Mouse (Mus musculus) stomach, embryonic 16.5 days (tissue): ENCODE results near the gene Dus2. TPM values are rescaled to one million over a fixed set of nuclear protein-coding genes. Genes with fewer than 3 reads are reported as not detected.

ENCODE experiments used
- ATAC-seq: fragments of 200-750 bp; cut with Nextera tagmentation; 2 replicates; pipeline ENCODE4 v1.8.0; 2017; ENCODE audit warnings: moderate number of reproducible peaks, moderate TSS enrichment; ENCODE audit not compliant: insufficient read depth, low FRiP score
- H3K27ac ChIP-seq: fragments of 300-500 bp; sonication (generic); 2 replicates; pipeline ENCODE4 v1.5.1; 2014; ENCODE audit warnings: low read length
- H3K27me3 ChIP-seq: fragments of 300-500 bp; sonication (generic); 2 replicates; pipeline ENCODE4 v1.6.1; 2014; ENCODE audit warnings: low read length, control low read depth, mixed read lengths; ENCODE audit not compliant: control insufficient read depth, insufficient read depth
- H3K36me3 ChIP-seq: fragments of 300-500 bp; sonication (generic); 2 replicates; pipeline ENCODE4 v1.6.1; 2014; ENCODE audit warnings: low read length; ENCODE audit not compliant: control insufficient read depth, insufficient read depth
- H3K4me1 ChIP-seq: fragments of 300-500 bp; sonication (generic); 2 replicates; pipeline ENCODE4 v1.6.1; 2014; ENCODE audit warnings: low read length, control low read depth, mixed read lengths; ENCODE audit not compliant: control insufficient read depth, insufficient read depth
- H3K4me2 ChIP-seq: fragments of 300-500 bp; sonication (generic); 2 replicates; pipeline ENCODE4 v1.6.1; 2014; ENCODE audit warnings: low read depth, low read length, mixed read lengths
- H3K4me3 ChIP-seq: fragments of 300-500 bp; sonication (generic); replicated peaks from 2 replicates; pipeline ENCODE4 v1.5.1; 2014; ENCODE audit warnings: mild to moderate bottlenecking, low read length
- H3K9ac ChIP-seq: fragments of 300-500 bp; sonication (generic); 2 replicates; pipeline ENCODE4 v1.6.1; 2014; ENCODE audit warnings: low read length
- H3K9me3 ChIP-seq: fragments of 300-500 bp; sonication (generic); replicated peaks from 2 replicates; pipeline ENCODE4 v1.6.1; 2016; ENCODE audit warnings: low read length, control low read depth; ENCODE audit not compliant: control insufficient read depth
- WGBS: fragments of 180-500 bp; shearing (Covaris S2); extraction: QIAGEN DNeasy Blood & Tissue Kit; methylation state at CpG from one replicate; pipeline ENCODE4 v1.1.7; 2014; 5-methylcytosine and 5-hydroxymethylcytosine counted together
- polyA plus RNA-seq: library from polyadenylated mRNA; unstranded; fragments of >200 nt; fragmentation: Nextera tagmentation; extraction: Ambion mirVana; gene quantifications from 2 replicates; pipeline ENCODE4 v1.2.1, GENCODE M21; 2015

Gene Dus2
- polyA plus RNA-seq, 1 experiment from 2014 or later, result 18.3 TPM

DNA sequence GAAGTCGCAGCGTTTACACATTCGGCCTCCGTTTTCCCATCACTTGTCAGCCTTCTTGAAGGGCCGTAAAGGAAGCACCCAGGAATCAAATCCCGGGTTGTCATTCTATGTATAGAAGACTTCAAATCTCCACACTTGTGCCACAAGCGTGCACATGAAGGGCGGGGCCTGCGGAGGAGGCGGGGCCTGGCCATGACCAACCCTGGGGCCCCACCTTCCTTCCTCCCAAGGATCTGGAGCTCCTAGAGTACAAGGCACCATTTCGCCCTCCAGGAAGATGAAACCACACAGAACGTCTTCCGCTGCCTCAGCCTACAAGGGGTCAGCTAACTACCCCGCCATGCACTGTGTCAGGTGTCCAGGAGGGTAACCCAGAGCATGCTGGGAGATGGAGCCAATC lies 30.0 kb upstream of the Dus2 start:
- Histone ChIP-seq H3K4me2 (no peak overlapping the region), H3K27me3 (no peaks in the 10 kb centered on the region), H3K36me3 (no peaks in the 10 kb centered on the region; the same call in 1 of the 2 replicates), H3K4me1 (peaks cover 24% of the 10 kb centered on the region), H3K9me3 (no peaks in the 10 kb centered on the region), H3K4me3 (no peak overlapping the region), H3K9ac (no peak overlapping the region), H3K27ac (no peak overlapping the region)
- ATAC-seq, result no peak
- 73% methylated on average over 14 of the region's 14 CpGs for WGBS

DNA sequence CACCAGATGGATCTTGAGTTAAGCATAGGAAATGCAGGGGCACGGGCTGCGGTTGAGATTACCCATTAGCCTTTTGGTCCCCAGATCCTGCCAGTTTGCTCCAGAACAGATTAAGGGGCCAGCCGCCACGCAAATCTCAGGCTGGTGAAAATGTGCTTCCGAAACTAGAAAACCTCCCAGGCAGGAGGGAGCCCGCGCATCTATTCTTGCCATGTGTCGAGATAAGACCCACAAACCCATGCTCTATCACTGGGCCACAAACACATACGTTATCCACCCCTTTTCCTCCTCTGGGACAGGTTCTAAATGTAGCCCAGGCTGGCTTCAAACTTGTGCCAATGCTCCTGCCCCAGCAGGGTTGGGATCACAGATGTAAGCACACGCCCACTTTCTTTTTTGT lies 29.6 kb upstream of the Dus2 start:
- WGBS, result 88% methylated on average over 10 of the region's 10 CpGs
- no peaks in the 10 kb centered on the region for H3K27me3 ChIP-seq
- no peaks in the 10 kb centered on the region; the same call in 1 of the 2 replicates for H3K36me3 ChIP-seq
- H3K4me2 ChIP-seq, result no peak overlapping the region
- H3K4me3 ChIP-seq, result no peak overlapping the region
- H3K9ac ChIP-seq, result no peak overlapping the region
- no peak overlapping the region for H3K27ac ChIP-seq
- H3K4me1 ChIP-seq, result peaks cover 28% of the 10 kb centered on the region
- ATAC-seq, result no peak
- no peaks in the 10 kb centered on the region for H3K9me3 ChIP-seq

DNA sequence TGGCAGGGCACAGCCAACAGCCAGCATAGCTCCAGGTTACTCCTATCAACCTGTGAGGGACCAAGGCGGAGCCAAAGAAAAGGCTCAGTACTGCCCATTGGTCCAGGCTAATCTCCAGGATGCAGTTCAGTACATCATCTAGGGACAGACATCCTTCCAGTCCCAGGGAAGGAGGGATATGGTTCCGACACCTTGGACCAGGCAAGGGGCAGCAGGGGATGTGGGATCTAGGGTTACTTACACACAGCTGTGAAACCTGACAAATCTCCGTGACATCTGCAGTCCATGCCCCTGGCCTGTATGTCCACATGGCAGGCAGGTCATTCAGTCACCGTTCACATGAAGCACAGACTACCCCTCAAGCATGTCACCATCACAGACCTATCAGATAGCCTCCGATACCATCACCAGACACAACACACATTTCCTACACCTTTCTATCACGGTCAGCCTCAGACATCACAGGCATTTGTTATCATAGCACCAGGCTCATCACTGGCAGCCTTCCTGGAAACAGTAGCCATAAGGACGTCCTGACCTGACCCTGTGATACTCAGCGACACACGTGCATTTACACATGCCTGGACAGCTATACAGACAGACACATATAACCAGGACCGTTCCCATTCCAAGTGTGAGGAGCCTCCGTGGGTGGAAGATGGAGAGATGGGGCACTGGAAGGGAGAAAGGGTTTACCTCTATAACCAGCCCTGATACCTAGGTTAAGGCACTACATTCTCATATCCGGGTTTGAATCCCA lies 26.5 kb upstream of the Dus2 start:
- peak overlapping the region; percentile 85 for H3K4me3 ChIP-seq
- H3K36me3 ChIP-seq, result no peaks in the 10 kb centered on the region
- no peaks in the 10 kb centered on the region for H3K9me3 ChIP-seq
- H3K4me1 ChIP-seq, result peaks cover 30% of the 10 kb centered on the region
- peak overlapping the region; percentile 96 for H3K27ac ChIP-seq
- peak overlapping the region; percentile 91 for H3K9ac ChIP-seq
- ATAC-seq, result no peak
- WGBS, result 52% methylated on average over 12 of the region's 12 CpGs
- peak overlapping the region; percentile 70 for H3K4me2 ChIP-seq
- no peaks in the 10 kb centered on the region for H3K27me3 ChIP-seq

DNA sequence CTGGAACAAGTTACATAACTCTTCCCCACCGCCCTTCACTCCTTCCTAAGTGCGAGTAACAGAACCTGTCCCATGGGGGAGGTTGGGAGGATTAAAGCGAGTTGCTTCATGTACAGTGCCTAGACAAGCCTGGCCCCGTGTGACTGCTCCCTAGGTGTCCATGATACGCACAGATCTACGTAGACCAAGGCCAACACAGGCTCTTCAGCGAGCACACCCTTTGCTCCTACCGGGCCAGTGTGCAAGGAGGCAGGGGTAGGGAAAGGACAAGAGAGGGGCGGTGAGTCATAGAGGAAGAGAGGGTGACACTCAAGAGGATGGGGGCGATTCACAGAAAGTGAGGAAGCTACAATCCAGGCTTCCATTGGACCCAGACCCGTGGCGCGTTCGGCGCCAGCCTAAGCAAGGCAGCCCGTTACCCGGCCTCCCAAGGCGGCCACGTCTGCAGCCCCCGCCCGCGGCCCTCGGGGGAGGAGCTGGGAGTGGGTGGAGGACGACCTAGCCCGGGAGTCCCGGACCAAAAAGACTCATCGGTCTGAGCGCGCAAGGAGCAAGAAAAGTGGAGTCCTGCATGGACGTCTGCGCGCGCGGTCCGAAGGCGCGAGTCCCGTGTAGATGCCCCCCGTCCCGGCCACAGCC lies 25.8 kb upstream of the Dus2 start:
- H3K9ac ChIP-seq, result peak overlapping the region; percentile 91
- no peaks in the 10 kb centered on the region for H3K36me3 ChIP-seq
- WGBS, result under 1% methylated on average over 40 of the region's 40 CpGs
- H3K27ac ChIP-seq, result peak overlapping the region; percentile 96
- peaks cover 25% of the 10 kb centered on the region for H3K4me1 ChIP-seq
- H3K4me3 ChIP-seq, result peak overlapping the region; percentile 85
- peak overlapping the region; percentile 70 for H3K4me2 ChIP-seq
- peak; percentile 74 for ATAC-seq
- no peaks in the 10 kb centered on the region for H3K9me3 ChIP-seq
- no peaks in the 10 kb centered on the region for H3K27me3 ChIP-seq

DNA sequence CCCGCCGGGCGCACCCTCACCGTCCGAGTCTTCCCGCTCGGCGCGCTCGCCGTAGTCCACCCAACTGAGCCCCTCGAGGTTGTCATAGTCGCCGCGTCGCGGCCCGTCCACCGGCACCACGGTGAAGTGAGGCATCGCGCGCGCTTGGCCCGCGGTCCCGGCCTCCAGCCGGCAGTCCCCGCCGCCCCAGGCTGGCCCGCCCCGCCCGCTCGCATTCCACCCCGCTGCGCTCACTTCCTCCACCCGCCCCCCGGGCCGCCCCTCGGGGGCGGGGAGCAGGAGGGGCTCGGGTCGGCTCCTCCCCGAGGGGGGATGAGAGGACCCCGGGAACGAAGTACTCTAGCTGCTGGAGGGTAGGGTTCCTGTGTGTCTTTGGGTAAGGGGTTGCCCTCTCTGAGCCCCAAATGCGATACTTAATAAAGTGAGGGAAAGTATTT lies 25.2 kb upstream of the Dus2 start, which contains the start of gene Slc12a4:
Gene Slc12a4, minus strand, starts transcription at position 193 of the 437 bp plus-strand sequence.
- ATAC-seq, result peak; percentile 94
- H3K4me1 ChIP-seq, result peaks cover 25% of the 10 kb centered on the region
- no peaks in the 10 kb centered on the region for H3K27me3 ChIP-seq
- H3K4me2 ChIP-seq, result peak within 1 kb of the TSS; percentile 70
- H3K9me3 ChIP-seq, result no peaks in the 10 kb centered on the region
- peak within 1 kb of the TSS; percentile 85 for H3K4me3 ChIP-seq
- H3K36me3 ChIP-seq, result no peaks in the 10 kb centered on the region
- WGBS, result under 1% methylated on average over 46 of the region's 47 CpGs
- H3K27ac ChIP-seq, result peak within 1 kb of the TSS; percentile 96
- H3K9ac ChIP-seq, result peak within 1 kb of the TSS; percentile 91

DNA sequence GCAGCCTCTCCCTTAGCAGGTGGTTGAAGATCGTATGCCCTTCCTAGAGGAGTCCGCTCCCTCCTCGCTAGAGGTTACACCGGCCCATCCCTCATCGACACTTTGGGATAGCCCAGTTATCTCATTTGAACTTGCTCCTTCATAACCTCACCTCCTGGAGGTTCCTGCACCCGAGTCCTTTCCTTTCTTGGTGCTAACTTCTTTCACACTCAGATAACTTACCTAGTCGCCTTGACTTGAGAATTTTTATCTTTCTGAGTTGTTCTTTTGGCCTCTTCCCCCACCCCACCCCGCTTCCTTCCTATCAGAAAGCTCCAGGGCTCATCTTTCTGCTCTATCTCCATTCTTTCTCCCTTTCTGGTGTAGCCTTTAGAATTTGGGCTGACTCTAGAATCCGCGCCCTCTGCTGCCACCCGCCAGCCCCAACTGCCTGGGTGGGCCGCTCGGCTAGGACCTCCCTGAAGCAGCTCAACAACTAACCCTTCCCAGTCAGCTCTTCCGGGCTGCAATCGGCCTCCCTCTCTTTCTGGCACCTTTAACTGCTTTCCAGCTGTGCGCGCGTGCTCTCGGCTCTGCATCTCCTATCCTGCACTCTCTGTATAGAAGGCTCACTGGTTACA lies 24.3 kb upstream of the Dus2 start:
- peak; percentile 57 for ATAC-seq
- peak overlapping the region; percentile 57 for H3K27ac ChIP-seq
- peak overlapping the region; percentile 24; the same call in 1 of the 2 replicates for H3K9ac ChIP-seq
- peak overlapping the region; percentile 70 for H3K4me2 ChIP-seq
- H3K4me1 ChIP-seq, result peaks cover 25% of the 10 kb centered on the region
- H3K9me3 ChIP-seq, result no peaks in the 10 kb centered on the region
- peak overlapping the region; percentile 85 for H3K4me3 ChIP-seq
- no peaks in the 10 kb centered on the region for H3K36me3 ChIP-seq
- H3K27me3 ChIP-seq, result no peaks in the 10 kb centered on the region
- WGBS, result 11% methylated on average over 19 of the region's 19 CpGs

DNA sequence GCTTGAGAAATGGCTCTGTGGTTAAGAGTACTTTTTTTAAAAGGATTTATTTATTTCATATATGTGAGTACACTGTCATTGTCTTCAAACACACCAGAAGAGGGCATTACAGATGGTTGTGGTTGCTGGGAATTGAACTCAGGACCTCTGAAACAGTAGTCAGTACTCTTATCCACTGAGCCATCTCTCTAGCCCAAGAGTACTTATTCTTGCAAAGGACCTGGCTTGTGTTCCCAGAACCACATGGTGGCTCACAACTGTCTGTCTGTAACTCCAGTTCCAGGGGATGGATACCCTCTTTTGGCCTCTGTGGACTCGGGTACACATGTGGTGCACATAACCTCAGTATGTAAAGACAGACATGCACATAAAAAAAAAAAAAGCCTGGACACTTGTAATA lies 21.8 kb upstream of the Dus2 start:
- Histone ChIP-seq H3K4me3 (no peak overlapping the region), H3K27me3 (no peaks in the 10 kb centered on the region), H3K36me3 (no peaks in the 10 kb centered on the region), H3K27ac (no peak overlapping the region), H3K4me2 (no peak overlapping the region), H3K9me3 (no peaks in the 10 kb centered on the region), H3K4me1 (peaks cover 19% of the 10 kb centered on the region), H3K9ac (no peak overlapping the region)
- WGBS, result 71% methylated on average over 1 of the region's 1 CpGs
- no peak for ATAC-seq

DNA sequence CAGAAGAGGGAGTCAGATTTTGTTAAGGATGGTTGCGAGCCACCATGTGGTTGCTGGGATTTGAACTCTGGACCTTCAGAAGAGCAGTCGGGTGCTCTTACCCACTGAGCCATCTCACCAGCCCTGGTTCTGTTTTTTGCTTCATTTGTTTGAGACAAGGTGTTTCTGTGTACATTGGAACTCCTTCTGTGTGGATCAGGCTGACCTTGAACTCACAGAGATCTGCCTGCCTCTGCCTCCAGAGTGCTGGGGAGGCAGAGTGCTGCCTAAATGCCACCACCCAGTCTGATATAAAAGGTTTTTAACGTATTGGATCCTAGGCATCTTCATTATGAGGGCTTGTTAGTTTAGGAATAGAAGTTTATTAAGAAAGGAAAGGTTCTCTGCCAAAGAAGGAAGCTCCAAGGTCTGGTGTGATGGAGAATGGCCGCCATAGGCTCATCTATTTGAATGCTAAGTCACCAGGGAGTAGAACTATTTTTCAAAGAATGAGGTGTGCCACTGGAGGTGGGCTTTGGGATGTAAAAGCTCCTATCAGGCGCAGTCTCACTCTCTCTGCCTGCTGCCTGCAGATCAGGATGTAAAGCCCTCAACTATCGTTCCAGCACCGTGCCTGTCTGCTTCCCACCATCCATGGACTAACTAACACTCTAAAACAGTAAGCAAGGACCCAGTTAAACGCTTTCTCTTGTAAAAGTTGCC lies 20.0 kb upstream of the Dus2 start:
- no peak overlapping the region for H3K4me2 ChIP-seq
- no peak overlapping the region for H3K27ac ChIP-seq
- no peaks in the 10 kb centered on the region for H3K9me3 ChIP-seq
- peaks cover 11% of the 10 kb centered on the region; the same call in 1 of the 2 replicates for H3K4me1 ChIP-seq
- ATAC-seq, result no peak
- no peaks in the 10 kb centered on the region for H3K27me3 ChIP-seq
- WGBS, result 79% methylated on average over 8 of the region's 8 CpGs
- H3K36me3 ChIP-seq, result no peaks in the 10 kb centered on the region
- H3K9ac ChIP-seq, result no peak overlapping the region
- no peak overlapping the region for H3K4me3 ChIP-seq
